Mouse (Mus musculus): Measurements from ENCODE around the gene Rabac1.

DNA sequence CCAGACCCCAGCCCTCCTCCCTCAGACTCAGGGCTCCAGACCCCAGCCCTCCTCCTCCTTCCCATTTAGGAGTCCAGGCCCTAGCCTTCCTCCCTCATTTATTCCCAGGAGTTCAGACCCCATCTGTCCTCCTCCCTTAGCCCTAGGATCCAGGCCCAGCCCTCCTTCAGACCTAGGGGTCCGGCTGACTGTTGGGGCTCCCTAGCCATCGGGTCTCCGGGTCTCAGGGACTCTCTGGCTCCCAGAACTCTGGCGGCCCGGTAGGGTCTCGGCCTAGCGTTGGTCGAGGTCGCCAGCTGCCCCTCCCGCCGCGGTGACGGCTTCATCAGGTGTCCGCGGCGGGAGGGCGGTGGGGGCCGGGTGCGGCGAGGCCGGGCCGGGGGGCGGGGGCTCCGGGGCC lies 18.6 kb downstream of the Rabac1 start:
- TF ChIP-seq GATA1 (IDR thresholded peaks at IDR 0.05; ENCODE audit: borderline replicate concordance, low read length) (no peak), FLI1 (IDR thresholded peaks at IDR 0.05; ENCODE audit: low read length) (no peak)

All from megakaryocyte, embryonic 14.5 days (primary cell).